Mouse (Mus musculus) adrenal gland, postnatal 25 days (tissue): Measurements from ENCODE around the gene Hmbs. TPM values are rescaled to one million over a fixed set of nuclear protein-coding genes. Genes with fewer than 3 reads are reported as not detected.
A peak's percentile ranks its signal among the peaks of the same experiment; 100 is the strongest.
"Not testable (repeated sequence)": the region's sequence is repeated elsewhere in the genome, so short reads cannot be mapped to it uniquely, and the experiment has no call there.

Source experiments
- DNase-seq: peaks from one replicate; pipeline ENCODE4 v3.0.0; 2021; ENCODE audit warnings: mixed read lengths
- long read RNA-seq: library from polyadenylated mRNA; stranded (forward); transcript quantifications from one replicate; pipeline ENCODE4 v2.0.0, GENCODE M21; 2021
- total RNA-seq: library from RNA; stranded (reverse); gene quantifications from 2 replicates; pipeline ENCODE4 v1.2.3, GENCODE M21; 2021

Hmbs gene
- 81.2 and 102 TPM in 2 replicates for total RNA-seq
- long read RNA-seq, transcript Hmbs-201 (14 exons, 1,605 nt): major isoform, 114 of 134 reads
- long read RNA-seq, partial matches to known transcripts: 9 of 134 reads
- long read RNA-seq, other reads (novel, unspliced or antisense): 11 of 134 reads

GRCm38 (mm10) chr9:44343781-44344421 lies at the start of gene Hmbs:
TSS of gene Hmbs (minus strand) at chr9:44344228.
- peak; percentile 89 for DNase-seq

DNA sequence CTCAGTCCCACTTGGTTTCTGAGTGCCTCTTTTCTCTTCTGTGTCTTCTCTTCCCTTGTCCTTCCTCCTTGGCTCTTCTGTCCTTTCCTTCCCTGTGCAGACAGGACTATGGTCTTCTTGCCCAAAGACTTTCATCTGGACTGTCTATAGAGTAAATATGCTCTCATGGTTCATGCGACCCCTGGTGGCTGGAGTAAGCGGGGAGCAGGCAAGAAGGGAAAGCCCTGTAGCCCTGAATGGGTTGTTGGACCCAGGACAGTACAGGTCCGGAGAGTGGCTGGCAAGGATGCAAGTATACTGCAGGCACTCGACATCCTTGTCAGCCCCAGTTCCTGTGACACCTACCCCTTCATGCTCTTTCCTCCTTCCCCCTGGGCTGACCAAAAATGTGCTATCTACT lies 47.4 kb upstream of the Hmbs start:
- DNase-seq: peak; percentile 80

DNA sequence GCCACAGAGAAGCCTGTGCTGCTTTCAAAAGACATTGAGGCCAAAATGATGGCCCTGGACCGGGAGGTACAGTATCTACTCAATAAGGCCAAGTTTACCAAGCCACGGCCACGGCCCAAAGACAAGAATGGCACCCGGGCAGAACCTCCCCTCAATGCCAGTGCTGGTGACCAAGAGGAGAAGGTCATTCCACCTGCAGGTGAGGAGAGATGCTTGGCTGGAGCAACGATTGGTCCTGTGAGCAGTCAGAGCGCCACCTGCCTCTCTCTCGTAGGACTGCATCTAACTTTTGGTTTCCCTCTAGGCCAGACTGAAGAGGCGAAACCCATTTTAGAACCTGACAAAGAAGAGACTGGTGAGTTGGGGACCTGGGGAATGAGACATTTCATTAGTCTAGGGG lies 45.2 kb upstream of the Hmbs start:
- DNase-seq: no peak

DNA sequence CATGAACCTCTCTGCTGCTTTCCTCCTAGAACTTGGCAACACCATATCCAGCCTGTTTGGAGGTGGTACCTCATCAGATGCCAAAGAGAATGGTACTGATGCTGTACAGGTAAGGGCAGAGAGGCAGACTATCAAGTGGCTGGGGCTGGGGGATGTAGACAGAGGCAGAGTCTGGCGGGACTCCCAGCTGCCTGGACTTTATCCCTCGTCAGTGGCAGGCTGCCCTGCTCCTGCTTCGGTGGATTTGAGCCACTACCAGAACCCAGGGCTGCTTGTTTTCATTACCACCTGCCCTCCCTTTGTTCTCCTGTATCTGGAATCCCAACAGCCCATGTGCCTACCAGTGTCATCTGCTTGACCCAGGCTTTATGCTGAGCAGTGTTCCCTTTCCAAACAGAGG lies 43.2 kb upstream of the Hmbs start:
- DNase-seq: no peak

DNA sequence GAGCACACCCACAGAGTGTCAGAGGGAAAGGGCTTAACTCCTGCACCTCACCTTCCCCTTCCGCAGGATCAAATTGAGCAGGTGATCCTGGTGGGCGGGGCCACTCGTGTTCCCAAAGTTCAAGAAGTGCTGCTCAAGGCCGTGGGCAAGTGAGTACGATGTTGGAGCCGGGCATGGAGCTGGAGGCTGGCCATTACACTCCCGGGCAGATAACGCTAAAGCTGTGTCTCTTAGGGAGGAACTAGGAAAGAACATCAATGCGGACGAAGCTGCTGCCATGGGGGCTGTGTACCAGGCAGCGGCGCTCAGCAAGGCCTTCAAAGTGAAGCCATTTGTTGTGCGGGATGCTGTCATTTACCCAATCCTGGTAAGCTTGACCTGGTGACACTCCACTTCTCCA lies 40.6 kb upstream of the Hmbs start:
- DNase-seq: no peak

DNA sequence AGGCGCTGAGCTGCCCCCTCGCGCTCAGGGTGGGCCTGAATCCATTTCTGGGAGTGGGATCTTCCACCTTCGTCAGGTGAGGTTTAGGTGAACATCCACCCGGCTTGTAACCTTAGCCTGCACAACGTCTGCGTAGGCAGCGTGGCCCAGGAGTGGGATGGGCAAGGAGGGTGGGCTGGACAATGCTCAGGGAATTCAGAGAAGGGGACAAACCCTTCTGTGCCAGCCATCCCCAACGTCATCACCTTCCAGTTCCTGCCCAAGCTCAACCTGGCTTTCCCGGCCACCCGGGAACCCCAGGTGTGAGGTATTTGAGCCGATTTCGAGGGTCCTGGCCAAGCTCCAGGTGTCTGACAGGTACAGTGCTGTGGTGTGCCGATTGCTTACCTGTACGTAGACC lies 35.8 kb upstream of the Hmbs start:
- no peak for DNase-seq

DNA sequence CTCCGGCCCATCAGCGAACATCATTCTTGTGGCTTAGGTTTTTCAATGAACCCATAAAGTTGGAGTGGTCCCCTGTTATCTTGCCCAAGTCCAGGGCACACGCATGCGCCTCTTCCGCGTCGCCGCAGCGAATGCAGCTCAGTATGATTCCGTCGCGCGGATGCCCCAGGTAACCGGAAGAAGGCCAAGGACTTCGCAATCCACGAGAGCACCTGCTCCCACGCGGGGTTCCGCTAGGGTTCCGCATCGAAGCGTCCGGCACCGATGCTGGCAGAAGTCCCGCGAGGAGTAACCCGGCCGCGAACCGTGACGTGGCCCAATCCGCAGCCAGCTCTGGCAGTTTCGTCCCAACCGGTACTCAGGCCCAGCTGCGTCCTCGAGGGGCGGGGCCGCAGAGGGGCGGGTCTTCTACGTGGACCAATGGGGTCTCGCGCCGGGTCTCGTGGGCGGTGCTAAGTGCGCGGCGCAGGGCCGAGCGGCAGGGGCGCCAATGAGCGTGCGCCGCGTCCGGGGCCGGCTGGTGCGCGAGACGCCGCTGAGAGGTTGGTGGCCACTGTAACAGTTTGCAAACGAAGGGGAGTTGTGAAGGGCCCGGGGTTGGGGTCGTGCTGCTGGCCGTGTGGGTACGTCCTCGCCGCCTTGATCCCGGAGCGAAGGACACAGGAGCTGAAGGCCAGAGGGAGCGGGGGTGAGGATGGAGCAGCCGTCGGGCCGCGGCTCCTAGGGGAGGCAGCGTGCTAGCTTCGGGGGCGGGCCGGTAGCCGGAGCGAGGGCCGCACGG lies 35.2 kb upstream of the Hmbs start, which contains the start of gene Hyou1:
Gene Hyou1 (plus strand): TSS at position 437 of the 781 bp plus-strand sequence.
- peak; percentile 99 for DNase-seq

- DNase-seq: no peak
Observed at GRCm38 (mm10) chr9:44378153-44378730, 34.2 kb upstream of the Hmbs start.

- DNase-seq: not testable (repeated sequence)
Observed at GRCm38 (mm10) chr9:44377335-44377734, 33.3 kb upstream of the Hmbs start.

GRCm38 (mm10) chr9:44376141-44376540 lies 32.1 kb upstream of the Hmbs start:
- DNase-seq: no peak

GRCm38 (mm10) chr9:44373386-44373785 lies 29.4 kb upstream of the Hmbs start:
- DNase-seq: no peak

DNA sequence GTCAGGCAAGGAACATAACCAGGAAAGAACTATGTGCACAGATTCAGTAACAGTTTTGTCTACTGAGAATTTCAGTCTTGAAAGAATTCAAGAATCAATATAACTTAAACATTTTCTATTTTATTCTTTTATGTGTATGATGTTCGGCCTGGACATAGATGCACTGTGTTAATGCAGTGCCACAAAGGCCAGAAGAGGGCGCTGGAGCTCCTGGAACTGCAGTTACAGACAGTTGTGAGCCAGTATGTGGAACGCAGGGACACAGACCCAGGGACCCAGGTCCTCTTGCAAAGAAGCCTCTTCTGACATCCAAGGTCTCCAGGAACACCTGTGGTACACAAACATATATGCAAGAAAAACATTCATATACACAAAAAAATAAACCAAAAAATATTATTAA lies 20.5 kb upstream of the Hmbs start:
- no peak for DNase-seq

DNA sequence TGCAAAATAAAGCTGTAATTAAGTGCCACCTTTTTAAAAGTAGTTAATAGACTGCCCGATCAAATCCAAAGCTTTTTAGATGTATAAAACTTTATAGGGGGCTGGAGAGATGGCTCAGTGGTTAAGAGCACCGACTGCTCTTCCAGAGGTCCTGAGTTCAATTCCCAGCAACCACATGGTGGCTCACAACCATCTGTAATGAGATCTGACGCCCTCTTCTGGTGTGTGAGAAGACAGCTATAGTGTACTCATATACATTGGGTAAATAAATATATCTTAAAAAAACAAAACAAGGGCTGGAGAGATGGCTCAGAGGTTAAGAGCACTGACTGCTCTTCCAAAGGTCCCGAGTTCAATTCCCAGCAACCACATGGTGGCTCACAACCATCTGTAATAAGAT lies 17.9 kb upstream of the Hmbs start:
- not testable (repeated sequence) for DNase-seq

GRCm38 (mm10) chr9:44361190-44361917 lies 17.3 kb upstream of the Hmbs start, which contains the start of gene Vps11:
TSS of gene Vps11 (minus strand) at chr9:44361670.
- DNase-seq: peak; percentile 94

GRCm38 (mm10) chr9:44357207-44357606 lies 13.2 kb upstream of the Hmbs start:
- no peak for DNase-seq

- peak; percentile 28 for DNase-seq
Observed at GRCm38 (mm10) chr9:44353142-44353541, 9.1 kb upstream of the Hmbs start.

GRCm38 (mm10) chr9:44352337-44352736 lies 8.3 kb upstream of the Hmbs start:
- DNase-seq: no peak

GRCm38 (mm10) chr9:44351396-44351795 lies 7.4 kb upstream of the Hmbs start:
- DNase-seq: no peak

GRCm38 (mm10) chr9:44348546-44348945 lies 4.5 kb upstream of the Hmbs start:
- DNase-seq: no peak

DNA sequence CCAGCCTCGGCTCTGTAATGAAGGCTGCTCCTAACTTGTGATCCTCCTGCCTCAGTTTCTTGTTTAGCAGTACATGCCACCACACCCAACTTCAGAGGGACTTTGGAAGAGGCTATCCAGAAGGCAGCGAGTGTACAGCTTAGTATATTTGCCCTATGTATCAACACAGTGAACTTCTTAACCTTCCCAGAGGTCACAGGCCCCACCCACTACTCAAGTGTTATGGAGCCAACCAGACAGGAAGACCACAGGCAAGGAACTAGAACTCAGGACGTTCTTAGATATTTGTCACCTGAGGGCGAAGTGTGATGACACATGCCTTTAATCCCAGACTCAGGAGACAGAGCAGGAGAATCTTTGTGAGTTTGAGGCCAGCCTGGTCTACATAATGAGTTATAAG lies 3.6 kb upstream of the Hmbs start:
- no peak for DNase-seq

- DNase-seq: no peak
Observed at GRCm38 (mm10) chr9:44347166-44347565, 3.1 kb upstream of the Hmbs start.
